Mouse (Mus musculus) E14TG2a.4 (cell line): ENCODE data around the gene Cfap54.

Experiments used
- H3K27me3 ChIP-seq: 2 replicates; pipeline ENCODE4 v1.6.1; 2014; ENCODE audit warnings: low read length, control low read depth; ENCODE audit not compliant: insufficient read depth
- H3K36me3 ChIP-seq: 2 replicates; pipeline ENCODE4 v1.6.1; 2014; ENCODE audit warnings: low read length, control low read depth; ENCODE audit not compliant: insufficient read depth
- H3K4me1 ChIP-seq: replicated peaks from 2 replicates; pipeline ENCODE4 v1.6.1; 2014; ENCODE audit warnings: low read depth, low read length, control low read depth
- H3K4me3 ChIP-seq: replicated peaks from 2 replicates; pipeline ENCODE4 v1.5.1; 2014; ENCODE audit warnings: mild to moderate bottlenecking, low read length
- H3K9me3 ChIP-seq: 2 replicates; pipeline ENCODE4 v1.6.1; 2014; ENCODE audit warnings: low read length, control low read depth
- CTCF ChIP-seq: conservative IDR thresholded peaks from 2 replicates; pipeline ENCODE4 v1.5.1; 2014; ENCODE audit warnings: low read length
- NANOG ChIP-seq: IDR thresholded peaks from 2 replicates; pipeline ENCODE4 v1.6.1; 2014; ENCODE audit warnings: borderline replicate concordance, low read length, mixed read lengths
- POU5F1 ChIP-seq: IDR thresholded peaks from 2 replicates; pipeline ENCODE4 v1.6.1; 2014; ENCODE audit warnings: low read length, borderline replicate concordance

Cfap54 gene

DNA sequence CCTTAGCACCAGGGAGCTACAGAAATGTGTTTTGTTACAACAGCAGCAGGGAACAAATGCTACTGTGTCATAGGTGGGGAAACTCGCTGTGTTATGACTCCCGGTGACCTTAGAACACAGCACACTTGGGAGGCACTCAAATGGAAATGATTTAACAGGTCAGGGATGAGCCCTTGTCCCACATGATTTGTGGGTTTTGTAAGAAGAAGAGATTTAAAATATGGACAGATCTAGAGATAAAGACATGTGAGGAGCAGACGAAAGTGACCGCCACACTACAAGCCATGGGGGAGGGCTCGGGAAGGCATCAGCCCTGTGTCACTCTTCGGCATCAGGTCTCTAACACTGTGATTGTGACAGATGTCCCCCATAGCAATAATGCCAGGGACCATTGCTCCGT is 144.3 kb downstream of the Cfap54 start:
- TF ChIP-seq NANOG (no peak), POU5F1 (no peak), CTCF (no peak)
- H3K36me3 ChIP-seq = no peaks in the 10 kb centered on the region
- H3K9me3 ChIP-seq = no peaks in the 10 kb centered on the region
- no peaks in the 10 kb centered on the region for H3K27me3 ChIP-seq
- no peaks in the 10 kb centered on the region for H3K4me1 ChIP-seq
- H3K4me3 ChIP-seq = no peak overlapping the region

DNA sequence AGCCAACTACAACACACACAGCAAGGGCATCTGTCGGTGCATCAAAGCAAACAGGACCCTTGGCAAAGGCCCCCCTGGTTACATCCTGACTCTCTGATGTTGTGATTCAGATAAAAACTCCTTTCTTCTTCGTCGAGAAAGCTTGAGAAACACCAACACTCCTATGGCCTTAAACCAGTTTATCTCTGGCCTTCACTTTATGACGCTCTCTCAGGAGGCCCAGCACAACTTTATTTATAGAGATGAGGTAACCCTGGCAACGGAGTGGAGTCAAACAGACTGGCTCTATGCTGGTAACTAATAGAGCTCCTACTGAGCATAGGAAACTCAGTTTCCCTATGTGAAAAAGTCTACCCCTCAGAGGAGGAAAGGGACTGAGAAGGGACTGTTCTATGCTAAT is 146.9 kb downstream of the Cfap54 start:
- TF ChIP-seq CTCF = no peak
- TF ChIP-seq NANOG = no peak
- no peak for TF ChIP-seq POU5F1
- Histone ChIP-seq H3K36me3 (no peaks in the 10 kb centered on the region), H3K27me3 (no peaks in the 10 kb centered on the region), H3K4me1 (no peaks in the 10 kb centered on the region), H3K4me3 (no peak overlapping the region), H3K9me3 (no peaks in the 10 kb centered on the region)

DNA sequence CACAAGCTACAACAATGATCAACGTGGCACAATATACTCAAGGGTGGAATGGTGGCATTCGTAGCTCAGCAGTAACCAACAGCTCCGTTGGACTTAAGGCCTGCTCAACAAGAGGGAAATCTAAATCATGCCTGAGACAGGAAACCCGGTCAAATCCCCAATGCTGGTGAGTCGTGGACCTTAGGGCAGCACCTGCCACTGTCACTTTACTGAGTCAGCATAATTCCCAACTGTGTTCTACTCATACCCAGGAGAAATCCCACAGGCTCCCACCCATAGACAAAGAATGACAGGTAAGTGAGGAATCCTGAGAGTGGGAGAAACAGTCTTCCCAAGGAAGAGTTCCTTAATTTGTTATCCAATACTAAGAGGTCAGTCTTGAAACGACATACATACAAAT is 147.8 kb downstream of the Cfap54 start:
- Histone ChIP-seq H3K4me3 (no peak overlapping the region), H3K36me3 (no peaks in the 10 kb centered on the region), H3K4me1 (no peaks in the 10 kb centered on the region), H3K27me3 (no peaks in the 10 kb centered on the region), H3K9me3 (no peaks in the 10 kb centered on the region)
- no peak for TF ChIP-seq CTCF
- no peak for TF ChIP-seq POU5F1
- TF ChIP-seq NANOG = no peak

DNA sequence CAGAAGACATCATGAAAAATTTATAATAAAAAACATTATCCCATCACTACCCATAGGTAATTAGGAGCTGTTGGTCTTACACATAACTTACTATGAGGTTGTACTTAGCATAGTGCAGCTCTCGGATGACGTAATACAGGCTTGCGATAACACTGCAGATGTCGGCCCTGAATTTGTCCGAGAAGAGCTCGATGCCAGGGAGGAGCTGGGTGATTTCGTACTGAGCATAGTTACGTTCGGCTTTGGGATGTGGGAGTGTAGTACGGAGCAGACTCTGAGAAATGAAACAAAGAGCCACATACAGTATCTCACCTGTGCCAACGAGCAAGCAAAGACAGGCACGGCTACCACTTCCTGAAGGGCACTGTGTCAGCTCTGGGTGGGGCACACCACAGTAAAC is 149.0 kb downstream of the Cfap54 start:
- H3K36me3 ChIP-seq = no peaks in the 10 kb centered on the region
- no peaks in the 10 kb centered on the region for H3K4me1 ChIP-seq
- no peak for TF ChIP-seq POU5F1
- no peak for TF ChIP-seq CTCF
- TF ChIP-seq NANOG = no peak
- H3K4me3 ChIP-seq = no peak overlapping the region
- H3K27me3 ChIP-seq = no peaks in the 10 kb centered on the region
- H3K9me3 ChIP-seq = no peaks in the 10 kb centered on the region

DNA sequence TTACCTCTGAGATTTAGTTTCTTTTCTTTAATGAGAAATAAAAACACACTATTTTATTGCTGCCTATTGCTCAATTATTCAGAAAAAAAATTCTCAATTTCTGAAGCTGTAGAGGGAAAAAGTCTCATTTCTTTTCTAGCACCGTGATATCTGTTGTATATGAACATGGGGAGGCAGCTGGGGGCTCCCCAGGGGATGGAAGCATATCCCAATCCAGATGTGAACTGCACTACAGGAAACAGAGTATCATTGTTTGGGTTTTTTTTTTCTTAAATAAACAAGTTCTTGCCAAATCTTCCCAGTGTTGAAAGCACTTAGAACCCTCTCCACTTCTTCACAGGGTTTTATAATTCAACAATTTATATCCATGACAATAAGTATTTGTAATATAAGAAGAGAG is 151.4 kb downstream of the Cfap54 start:
- no peaks in the 10 kb centered on the region for H3K4me1 ChIP-seq
- TF ChIP-seq CTCF = no peak
- no peak for TF ChIP-seq POU5F1
- no peak for TF ChIP-seq NANOG
- no peaks in the 10 kb centered on the region for H3K9me3 ChIP-seq

DNA sequence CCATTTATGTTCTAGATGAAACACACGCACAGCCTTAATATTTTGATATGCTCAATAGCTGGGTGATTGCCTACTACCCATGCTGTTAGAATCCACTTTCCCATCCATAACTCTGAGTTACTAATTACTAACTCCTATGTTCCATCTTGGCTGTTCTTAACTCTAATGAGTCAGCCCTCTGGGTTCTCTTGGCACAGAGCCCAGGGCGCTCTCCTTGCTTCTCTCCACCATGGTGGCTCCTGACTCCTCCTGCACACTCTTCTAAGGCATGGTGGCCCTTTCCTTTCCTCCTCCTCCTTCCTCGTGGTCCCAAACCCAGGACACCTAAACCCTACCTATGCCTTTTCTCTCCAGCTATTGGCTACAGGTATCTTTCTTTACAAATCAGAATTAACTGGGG is 153.2 kb downstream of the Cfap54 start:
- Histone ChIP-seq H3K9me3 (no peaks in the 10 kb centered on the region), H3K36me3 (no peaks in the 10 kb centered on the region), H3K27me3 (no peaks in the 10 kb centered on the region), H3K4me1 (no peaks in the 10 kb centered on the region), H3K4me3 (no peak overlapping the region)
- TF ChIP-seq POU5F1 = no peak
- TF ChIP-seq CTCF = no peak
- no peak for TF ChIP-seq NANOG

More for the DNA sequence above, 151.4 kb downstream of the Cfap54 start:
- Histone ChIP-seq H3K27me3 (no peaks in the 10 kb centered on the region), H3K36me3 (no peaks in the 10 kb centered on the region), H3K4me3 (no peak overlapping the region)

DNA sequence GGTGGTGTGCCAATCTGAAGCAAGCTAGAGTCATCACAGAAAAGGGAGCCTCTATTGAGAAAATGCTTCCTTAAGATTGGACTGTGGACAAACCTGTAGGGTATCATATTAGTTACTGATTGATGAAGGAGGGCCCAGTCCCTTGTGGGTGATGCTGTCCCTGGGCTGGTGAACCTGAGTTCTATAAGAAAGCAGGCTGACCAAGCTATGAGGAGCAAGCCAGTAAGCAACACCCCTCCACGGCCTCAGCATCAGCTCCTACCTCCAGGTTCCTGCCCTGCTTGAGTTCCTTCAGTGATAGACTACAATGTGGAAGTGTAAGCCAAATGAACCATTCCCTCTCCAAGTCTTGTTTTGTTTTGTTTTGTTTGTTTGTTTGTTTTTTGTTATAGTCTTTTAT is 162.9 kb downstream of the Cfap54 start:
- no peak for TF ChIP-seq POU5F1
- no peak for TF ChIP-seq CTCF
- TF ChIP-seq NANOG = no peak
- no peaks in the 10 kb centered on the region for H3K27me3 ChIP-seq
- no peaks in the 10 kb centered on the region for H3K9me3 ChIP-seq
- H3K4me1 ChIP-seq = no peaks in the 10 kb centered on the region
- no peak overlapping the region for H3K4me3 ChIP-seq
- H3K36me3 ChIP-seq = no peaks in the 10 kb centered on the region

DNA sequence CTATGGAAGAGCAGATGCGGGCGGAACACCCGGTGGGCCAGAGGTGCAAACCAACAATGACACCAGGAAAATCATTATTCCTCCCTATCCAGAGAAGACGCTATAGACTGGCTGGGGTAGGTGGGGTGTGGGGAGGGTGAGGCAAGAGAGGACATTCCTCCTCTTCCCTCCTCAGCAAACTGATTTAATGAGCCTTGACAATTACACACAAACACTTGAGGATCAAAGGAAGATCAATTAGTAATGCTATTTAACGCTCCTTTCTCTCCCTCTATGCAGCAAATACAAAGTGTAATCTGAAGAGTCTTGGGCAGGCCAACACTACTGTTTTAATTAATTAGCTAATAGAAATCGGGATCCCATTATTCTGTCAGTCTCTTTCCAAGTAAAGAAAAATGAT is 174.2 kb downstream of the Cfap54 start:
- no peak for TF ChIP-seq NANOG
- TF ChIP-seq POU5F1 = no peak
- TF ChIP-seq CTCF = no peak
- Histone ChIP-seq H3K4me3 (no peak overlapping the region), H3K9me3 (no peaks in the 10 kb centered on the region), H3K36me3 (no peaks in the 10 kb centered on the region), H3K4me1 (no peaks in the 10 kb centered on the region), H3K27me3 (no peaks in the 10 kb centered on the region)

DNA sequence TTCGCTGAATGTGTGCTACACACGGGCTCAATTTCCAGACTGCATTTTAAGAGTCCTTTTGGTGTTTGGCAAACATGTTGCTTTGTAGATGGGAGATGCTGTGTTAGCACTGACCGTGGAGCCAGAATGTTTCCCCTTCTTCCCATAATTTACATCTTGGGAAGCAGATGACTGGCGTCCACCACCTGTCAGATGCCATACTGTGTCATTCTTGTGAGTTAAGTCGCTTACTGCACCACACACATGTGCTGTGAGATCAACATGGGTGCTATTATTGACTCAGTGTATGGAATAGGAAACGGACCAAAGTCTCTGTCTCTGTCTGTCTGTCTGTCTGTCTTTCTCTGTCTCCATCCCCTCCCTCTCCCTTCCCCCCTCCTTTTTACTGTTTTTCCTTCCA is 193.0 kb downstream of the Cfap54 start:
- H3K4me3 ChIP-seq = no peak overlapping the region
- no peaks in the 10 kb centered on the region for H3K36me3 ChIP-seq
- H3K27me3 ChIP-seq = no peaks in the 10 kb centered on the region
- TF ChIP-seq NANOG = no peak
- no peak for TF ChIP-seq CTCF
- TF ChIP-seq POU5F1 = no peak
- no peaks in the 10 kb centered on the region for H3K9me3 ChIP-seq
- no peaks in the 10 kb centered on the region for H3K4me1 ChIP-seq
